In the genomic region with DNA sequence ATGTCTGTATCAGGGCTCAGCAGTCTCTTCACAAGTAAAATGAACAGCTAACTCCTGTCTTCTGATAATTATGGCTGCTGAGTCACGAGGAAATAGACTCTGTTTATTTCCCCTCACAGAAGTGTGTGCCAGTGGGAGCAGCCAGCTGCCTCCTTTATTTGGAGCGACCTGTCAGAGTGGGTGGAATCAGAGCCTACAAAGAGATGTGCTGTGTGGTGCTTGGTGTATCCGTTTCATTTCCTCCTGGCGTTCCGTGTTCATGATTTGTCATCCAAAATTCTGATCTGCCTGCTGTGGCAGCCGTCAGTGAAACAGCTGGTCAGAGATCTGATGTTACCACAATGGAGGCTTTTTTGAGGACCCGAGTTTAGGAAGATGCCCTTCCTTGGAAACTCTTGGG, we compare ENCODE assay signal across 8 mouse cellular contexts.
DNase-seq lines count a peak whose midpoint lies in the region.

No protein-coding gene starts in this region.

- peak; percentile 41 for DNase-seq in kidney, postnatal 10 days
- DNase-seq in kidney, adult 9 months = no peak
- peak; percentile 44 to 62 for DNase-seq in frontal cortex, postnatal 14 days (ENCODE audit: low spot score in 2 of 2)
- peak; percentile 62 for DNase-seq in layer of hippocampus, adult 11-12 months (ENCODE audit: low spot score)
- peak; percentile 74 for DNase-seq in lung, postnatal 36 days
- no peak for DNase-seq in embryo, embryonic 11 days
- no peak for DNase-seq in liver
- DNase-seq in embryo, embryonic 10.5 days (ENCODE audit: low spot score) = no peak

Comparison
In these comparisons a context has a peak if more than half of its experiments do, and no peak if none do; other contexts are left out.
1. DNase-seq: peak in kidney, postnatal 10 days (single experiment), frontal cortex, postnatal 14 days (2 of 2), layer of hippocampus, adult 11-12 months (single experiment) and lung, postnatal 36 days (single experiment); none in kidney, adult 9 months (single experiment), embryo, embryonic 11 days (single experiment), liver (single experiment) and embryo, embryonic 10.5 days (single experiment).